Mouse (Mus musculus) liver, postnatal 0 days (tissue): ENCODE measurements around the gene Supt3. TPM values are rescaled to one million over a fixed set of nuclear protein-coding genes. Genes with fewer than 3 reads are reported as not detected.

Source experiments
- ATAC-seq: fragments of 200-750 bp; cut with Nextera tagmentation; 2 replicates; pipeline ENCODE4 v1.8.0; 2017; ENCODE audit warnings: mild to moderate bottlenecking, moderate library complexity
- DNase-seq: peaks from one replicate; pipeline ENCODE4 v3.0.0-alpha.2; 2016
- H3K27ac ChIP-seq: fragments of 300-500 bp; sonication (generic); 2 replicates; pipeline ENCODE4 v1.5.1; 2014; ENCODE audit warnings: antibody characterized with exemption, moderate library complexity, mild to moderate bottlenecking, low read depth
- H3K27me3 ChIP-seq: fragments of 300-500 bp; sonication (generic); 2 replicates; pipeline ENCODE4 v1.6.1; 2014; ENCODE audit warnings: low read length, control low read depth, mixed read lengths; ENCODE audit not compliant: insufficient read depth
- H3K36me3 ChIP-seq: fragments of 300-500 bp; sonication (generic); replicated peaks from 2 replicates; pipeline ENCODE4 v1.6.1; 2014; ENCODE audit warnings: mild to moderate bottlenecking, control low read depth, low read length, moderate library complexity, mixed read lengths; ENCODE audit not compliant: insufficient read depth
- H3K4me1 ChIP-seq: fragments of 300-500 bp; sonication (generic); 2 replicates; pipeline ENCODE4 v1.6.1; 2014; ENCODE audit warnings: antibody characterized with exemption, mild to moderate bottlenecking, control low read depth; ENCODE audit not compliant: insufficient read depth
- H3K4me2 ChIP-seq: fragments of 300-500 bp; sonication (generic); 2 replicates; pipeline ENCODE4 v1.6.1; 2014; ENCODE audit warnings: low read depth, mild to moderate bottlenecking, low read length, moderate library complexity, mixed read lengths
- H3K4me3 ChIP-seq: fragments of 300-500 bp; sonication (generic); 2 replicates; pipeline ENCODE4 v1.5.1; 2014; ENCODE audit warnings: low read depth, low read length
- H3K9ac ChIP-seq: fragments of 300-500 bp; sonication (generic); replicated peaks from 2 replicates; pipeline ENCODE4 v1.6.1; 2014; ENCODE audit warnings: mild to moderate bottlenecking, moderate library complexity
- H3K9me3 ChIP-seq: fragments of 300-500 bp; sonication (generic); 2 replicates; pipeline ENCODE4 v1.6.1; 2016; ENCODE audit warnings: mild to moderate bottlenecking, control low read depth, low read length, mixed read lengths
- CTCF ChIP-seq: sonication (generic); IDR thresholded peaks from 2 replicates; pipeline ENCODE4 v1.5.1; 2016; ENCODE audit warnings: antibody characterized with exemption, low read depth
- EP300 ChIP-seq: IDR thresholded peaks from 2 replicates; pipeline ENCODE4 v1.6.1; 2016; ENCODE audit warnings: antibody characterized with exemption, low read depth, mild to moderate bottlenecking
- WGBS: fragments of 180-500 bp; shearing (Covaris S2); extraction: QIAGEN DNeasy Blood & Tissue Kit; methylation state at CpG from one replicate; pipeline ENCODE4 v1.1.7; 2014; ENCODE audit not compliant: insufficient replicate concordance; 5-methylcytosine and 5-hydroxymethylcytosine counted together
- polyA plus RNA-seq: library from polyadenylated mRNA; unstranded; fragments of >200 nt; fragmentation: Nextera tagmentation; extraction: Ambion mirVana; gene quantifications from 2 replicates; pipeline ENCODE4 v1.2.1, GENCODE M21; 2015

Gene Supt3
- polyA plus RNA-seq, 1 experiment from 2014 or later, result 5.0 TPM

- DNase-seq, result no peak
- H3K36me3 ChIP-seq, result no peaks in the 10 kb centered on the region
- WGBS, result 85% methylated on average over 8 of the region's 8 CpGs
- no peaks in the 10 kb centered on the region for H3K27me3 ChIP-seq
- no peak overlapping the region for H3K4me2 ChIP-seq
- TF ChIP-seq CTCF (no peak), EP300 (no peak)
- ATAC-seq, result no peak
- H3K9me3 ChIP-seq, result no peaks in the 10 kb centered on the region
- no peak overlapping the region for H3K27ac ChIP-seq
- H3K9ac ChIP-seq, result no peak overlapping the region
- no peak overlapping the region for H3K4me3 ChIP-seq
- no peaks in the 10 kb centered on the region for H3K4me1 ChIP-seq
These were observed 296.3 kb downstream of the Supt3 start for GRCm38 (mm10) chr17:45073348-45073634.

- H3K27ac ChIP-seq, result no peak overlapping the region
- 74% methylated on average over 3 of the region's 3 CpGs for WGBS
- DNase-seq (no peak), ATAC-seq (no peak)
- H3K36me3 ChIP-seq, result no peaks in the 10 kb centered on the region
- no peak overlapping the region for H3K9ac ChIP-seq
- TF ChIP-seq EP300, result no peak
- TF ChIP-seq CTCF, result peak; percentile 31
- no peak overlapping the region for H3K4me2 ChIP-seq
- no peaks in the 10 kb centered on the region for H3K4me1 ChIP-seq
- no peaks in the 10 kb centered on the region for H3K27me3 ChIP-seq
- no peaks in the 10 kb centered on the region for H3K9me3 ChIP-seq
- H3K4me3 ChIP-seq, result no peak overlapping the region
These were observed 296.8 kb downstream of the Supt3 start for GRCm38 (mm10) chr17:45073779-45074178.

DNA sequence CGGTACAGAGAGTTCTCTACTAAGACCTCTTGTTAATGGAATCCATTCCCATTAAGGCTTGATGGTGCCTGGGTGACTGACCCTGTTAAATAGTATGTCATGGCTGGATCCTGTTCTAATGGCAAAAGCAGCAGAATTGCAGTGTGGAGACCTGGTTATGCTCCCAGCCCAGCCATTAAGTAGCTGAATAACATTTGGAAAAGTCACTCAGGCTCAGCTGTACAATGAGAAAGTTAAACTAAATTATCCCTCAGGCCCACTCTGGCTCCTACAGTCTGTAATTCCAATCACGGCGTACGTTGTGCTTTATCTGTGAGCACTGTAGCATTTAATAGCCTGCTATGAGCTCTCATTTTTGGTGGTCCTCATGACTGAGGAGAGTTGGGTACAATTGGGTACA is 300.0 kb downstream of the Supt3 start:
- no peaks in the 10 kb centered on the region for H3K4me1 ChIP-seq
- no peak overlapping the region for H3K27ac ChIP-seq
- TF ChIP-seq CTCF (no peak), EP300 (no peak)
- H3K27me3 ChIP-seq, result no peaks in the 10 kb centered on the region
- H3K36me3 ChIP-seq, result no peaks in the 10 kb centered on the region
- H3K4me2 ChIP-seq, result no peak overlapping the region
- ATAC-seq (no peak), DNase-seq (no peak)
- H3K9ac ChIP-seq, result no peak overlapping the region
- H3K9me3 ChIP-seq, result no peaks in the 10 kb centered on the region
- 91% methylated on average over 4 of the region's 4 CpGs for WGBS
- H3K4me3 ChIP-seq, result no peak overlapping the region

DNA sequence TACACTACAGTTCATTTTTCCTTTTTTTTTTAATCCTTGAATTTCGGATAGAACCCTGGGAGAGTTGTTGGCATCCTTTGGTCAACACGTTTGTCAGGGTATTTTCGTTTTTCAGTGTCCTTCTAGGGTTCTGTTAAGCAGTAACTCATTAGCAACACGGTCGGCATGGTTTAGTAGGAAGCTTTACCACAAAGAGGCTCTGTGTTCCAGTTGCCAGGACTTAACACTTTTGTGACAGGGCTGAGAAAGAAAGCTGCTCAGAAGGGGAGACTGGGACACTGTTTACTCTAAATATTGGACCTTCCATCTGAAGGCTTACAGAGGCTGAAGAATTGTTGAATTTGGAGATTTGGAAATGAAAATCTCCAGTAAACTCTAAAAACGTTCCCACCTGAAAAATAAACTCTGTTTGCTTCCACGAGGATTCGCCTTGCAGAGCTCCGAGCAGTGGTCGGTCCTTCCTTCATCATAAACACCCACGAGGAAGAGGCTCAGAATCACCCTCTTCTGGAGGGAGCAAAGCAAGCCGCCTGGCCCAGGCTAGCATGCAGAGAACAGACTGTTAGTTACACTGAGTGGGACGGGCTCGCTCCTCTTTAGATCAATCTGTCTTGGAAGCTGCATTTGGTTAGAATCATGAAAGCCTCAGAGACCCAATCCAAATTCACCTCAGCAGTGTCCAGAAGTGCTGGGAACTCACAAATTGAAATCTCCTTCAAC is 301.1 kb downstream of the Supt3 start:
- Histone ChIP-seq H3K4me1 (no peaks in the 10 kb centered on the region), H3K36me3 (no peaks in the 10 kb centered on the region), H3K9ac (no peak overlapping the region), H3K4me2 (no peak overlapping the region), H3K27ac (no peak overlapping the region), H3K27me3 (no peaks in the 10 kb centered on the region), H3K4me3 (no peak overlapping the region), H3K9me3 (no peaks in the 10 kb centered on the region)
- TF ChIP-seq CTCF, result no peak
- no peak for ATAC-seq
- WGBS, result 74% methylated on average over 14 of the region's 14 CpGs
- no peak for DNase-seq

DNA sequence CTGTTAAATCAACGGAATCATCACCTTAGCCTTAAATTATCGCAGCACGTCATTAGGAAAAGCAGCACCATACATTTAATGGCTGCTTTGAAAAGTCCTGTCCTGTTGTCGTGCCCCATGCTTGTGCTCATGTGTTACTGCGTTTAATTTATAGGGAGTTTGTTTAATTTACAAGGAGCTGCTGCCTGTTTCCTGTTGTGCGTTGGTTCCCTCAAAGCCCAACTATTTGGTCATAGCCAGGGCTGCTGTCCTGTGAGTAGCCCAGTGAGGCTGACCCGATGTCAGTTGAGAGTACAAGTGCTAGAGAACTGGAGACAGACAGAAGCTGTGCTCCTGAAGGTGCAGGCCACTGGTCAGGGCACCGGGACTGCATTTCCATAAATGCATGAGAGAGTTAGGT is 304.6 kb downstream of the Supt3 start:
- Histone ChIP-seq H3K9me3 (no peaks in the 10 kb centered on the region), H3K4me3 (no peak overlapping the region), H3K27me3 (no peaks in the 10 kb centered on the region), H3K9ac (no peak overlapping the region), H3K36me3 (no peaks in the 10 kb centered on the region), H3K27ac (no peak overlapping the region), H3K4me1 (no peaks in the 10 kb centered on the region), H3K4me2 (no peak overlapping the region)
- no peak for ATAC-seq
- DNase-seq, result no peak
- 81% methylated on average over 8 of the region's 8 CpGs for WGBS
- TF ChIP-seq EP300 (no peak), CTCF (no peak)

DNA sequence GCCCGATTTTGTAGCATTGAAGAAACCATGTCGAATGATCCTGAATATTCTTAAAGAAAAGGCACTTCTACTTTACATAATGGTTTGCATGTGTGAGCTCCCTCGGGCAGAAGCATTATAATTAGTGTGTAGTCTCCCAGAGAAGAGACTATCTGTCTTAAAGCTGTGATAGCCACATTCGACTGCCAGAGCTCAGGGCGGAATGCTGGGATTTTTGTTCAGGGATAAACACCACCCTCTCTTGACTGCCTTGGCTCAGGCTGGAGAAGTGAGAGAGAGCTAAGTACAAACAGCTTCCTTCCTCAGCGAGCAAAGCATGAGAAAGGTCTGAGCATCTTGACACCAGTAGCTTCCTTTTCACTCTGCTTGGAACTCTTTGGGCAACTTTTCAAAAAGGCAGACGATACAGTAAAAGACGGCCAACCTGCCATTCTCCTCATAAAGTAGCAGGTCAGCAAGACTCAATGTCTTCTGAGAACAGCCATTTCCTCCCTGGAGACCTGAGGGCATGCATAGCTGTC is 305.1 kb downstream of the Supt3 start:
- Histone ChIP-seq H3K27ac (no peak overlapping the region), H3K27me3 (no peaks in the 10 kb centered on the region), H3K4me2 (0 out of 2 replicates have a peak overlapping the region, but pooled peaks have one; percentile 3), H3K4me3 (no peak overlapping the region), H3K9me3 (no peaks in the 10 kb centered on the region), H3K36me3 (no peaks in the 10 kb centered on the region), H3K9ac (no peak overlapping the region), H3K4me1 (no peaks in the 10 kb centered on the region)
- no peak for TF ChIP-seq CTCF
- ATAC-seq (no peak), DNase-seq (no peak)
- 57% methylated on average over 8 of the region's 8 CpGs for WGBS

- H3K4me2 ChIP-seq, result no peak overlapping the region
- ATAC-seq (no peak), DNase-seq (no peak)
- no peak overlapping the region for H3K27ac ChIP-seq
- no peak overlapping the region for H3K9ac ChIP-seq
- no peaks in the 10 kb centered on the region for H3K9me3 ChIP-seq
- TF ChIP-seq EP300 (no peak), CTCF (no peak)
- H3K36me3 ChIP-seq, result no peaks in the 10 kb centered on the region
- whole genome bisulfite sequencing, result 74% methylated on average over 5 of the region's 5 CpGs
- no peak overlapping the region for H3K4me3 ChIP-seq
- H3K4me1 ChIP-seq, result no peaks in the 10 kb centered on the region
- H3K27me3 ChIP-seq, result no peaks in the 10 kb centered on the region
These were observed 309.4 kb downstream of the Supt3 start for GRCm38 (mm10) chr17:45086361-45086760.
